Mouse (Mus musculus) E14TG2a.4 (cell line): ENCODE data around the gene Frmpd2.

Source experiments
- CTCF ChIP-seq: conservative IDR thresholded peaks from 2 replicates; pipeline ENCODE4 v1.5.1; 2014; ENCODE audit warnings: low read length
- NANOG ChIP-seq: IDR thresholded peaks from 2 replicates; pipeline ENCODE4 v1.6.1; 2014; ENCODE audit warnings: borderline replicate concordance, low read length, mixed read lengths
- POU5F1 ChIP-seq: IDR thresholded peaks from 2 replicates; pipeline ENCODE4 v1.6.1; 2014; ENCODE audit warnings: low read length, borderline replicate concordance

DNA sequence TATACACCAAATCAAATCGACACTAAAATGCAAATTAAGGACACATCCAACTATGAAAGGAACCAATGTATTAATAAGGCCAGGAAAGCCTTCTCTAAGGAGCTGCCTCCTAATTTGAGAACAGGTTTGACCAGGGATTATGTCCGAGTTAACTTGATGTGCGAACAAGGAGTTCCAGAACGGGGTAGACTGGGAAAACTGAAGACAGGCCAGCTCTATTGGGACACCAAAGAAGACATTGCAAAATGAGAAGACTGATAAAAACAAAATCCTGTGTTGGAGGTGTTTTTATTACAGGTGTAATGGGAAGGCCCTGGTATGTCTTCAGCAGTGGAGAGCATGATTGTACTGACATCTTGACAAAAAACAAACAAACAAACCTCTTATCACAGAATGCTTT, 23.2 kb upstream of the Frmpd2 start:
- TF ChIP-seq CTCF (no peak), POU5F1 (no peak), NANOG (no peak)
